Mouse (Mus musculus) cerebellum, postnatal 36 days (tissue): Measurements from ENCODE around the gene Rftn1.
A peak's percentile ranks its signal among the peaks of the same experiment; 100 is the strongest.

Experiments used
- DNase-seq, 2 experiments: peaks; one replicate each; pipeline ENCODE4 v3.0.0; 2021 to 2022; ENCODE audit warnings: mixed read lengths in 2 of 2

Gene Rftn1

DNA sequence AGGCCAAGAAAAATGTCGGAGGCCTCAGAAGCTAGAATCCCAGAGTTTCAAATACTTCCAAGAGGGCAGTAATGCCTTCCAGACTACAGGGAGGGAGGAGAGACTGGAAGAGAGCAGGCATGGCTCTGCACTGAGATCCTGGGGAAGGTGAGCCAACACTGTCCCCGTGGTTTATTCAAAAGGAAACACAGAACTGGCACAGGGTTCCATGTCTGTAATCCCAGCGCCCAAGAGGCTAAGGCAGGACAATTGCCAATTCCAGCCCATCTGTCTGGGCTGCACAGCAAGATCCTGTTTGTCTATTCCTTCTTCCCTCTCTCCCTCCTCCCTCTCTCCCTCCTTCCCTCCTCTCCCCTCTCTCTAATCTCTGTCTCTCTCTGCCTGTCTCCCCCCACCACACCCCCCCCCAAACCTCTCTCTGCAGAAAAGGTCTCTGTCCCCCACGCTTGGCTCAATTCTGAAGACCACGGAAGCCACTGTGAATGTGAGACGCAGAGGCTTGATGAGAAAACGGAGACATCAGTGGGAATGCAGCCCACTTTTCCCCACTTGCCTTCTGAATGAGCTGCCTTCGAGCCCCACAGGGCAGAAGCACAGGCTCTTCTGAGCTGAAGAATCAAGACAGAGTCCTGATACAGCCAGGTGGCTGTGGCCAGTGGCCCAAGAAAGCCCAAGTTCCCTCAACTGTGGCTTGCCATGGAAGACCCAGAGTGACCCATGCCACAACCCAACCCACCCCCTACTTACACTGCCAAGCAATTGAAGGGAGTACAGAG lies 8.8 kb upstream of the Rftn1 start:
- DNase-seq = peak; percentile 63 to 66

DNA sequence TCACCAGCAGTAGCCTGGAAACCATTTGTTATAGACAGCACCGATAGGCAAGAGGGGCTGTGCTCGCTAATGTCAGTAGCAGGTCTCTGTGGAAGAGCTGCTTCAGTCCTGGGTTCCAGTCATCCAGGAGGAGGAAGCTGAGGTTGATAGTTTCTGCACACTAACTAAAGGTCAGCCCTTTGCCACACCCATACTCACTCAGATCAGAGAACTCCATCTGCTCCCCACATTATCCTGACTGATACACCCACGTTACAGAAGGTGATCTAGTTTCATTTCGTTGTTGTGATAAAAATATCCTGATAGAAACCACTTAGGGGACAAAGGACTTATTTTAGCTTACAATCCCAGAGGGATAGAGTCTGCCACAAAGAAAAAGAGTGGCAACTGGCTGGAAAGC lies 7.1 kb upstream of the Rftn1 start:
- DNase-seq = no peak

- no peak for DNase-seq
Measured at GRCm38 (mm10) chr17:50196005-50196672, 5.7 kb upstream of the Rftn1 start.

DNA sequence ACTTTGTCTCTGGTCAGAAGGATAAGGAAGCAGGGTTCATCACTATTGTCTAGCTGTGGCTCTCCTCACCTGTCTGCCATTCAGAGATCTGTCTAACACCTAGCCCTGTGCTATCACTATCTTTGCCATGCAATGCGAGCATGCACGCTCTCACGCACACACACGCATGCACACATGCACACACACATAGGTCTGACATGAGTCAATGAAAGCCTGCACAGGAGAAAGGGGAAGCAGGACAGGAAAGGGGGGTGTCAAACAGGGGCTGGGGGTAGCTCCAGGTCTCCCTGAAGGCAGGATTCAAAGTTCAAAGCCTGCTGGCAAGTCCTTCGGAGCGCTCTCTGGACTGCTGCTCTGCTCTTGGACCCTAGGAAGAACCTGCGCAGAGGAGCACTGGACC lies 4.9 kb upstream of the Rftn1 start:
- DNase-seq = no peak

- no peak for DNase-seq
Measured at GRCm38 (mm10) chr17:50194541-50194940, 4.1 kb upstream of the Rftn1 start.

GRCm38 (mm10) chr17:50193653-50194052 lies 3.2 kb upstream of the Rftn1 start:
- no peak for DNase-seq

- no peak for DNase-seq
Measured at GRCm38 (mm10) chr17:50192376-50192940, 2.0 kb upstream of the Rftn1 start.

- no peak for DNase-seq
Measured at GRCm38 (mm10) chr17:50191318-50191957, 964 bp upstream of the Rftn1 start.

GRCm38 (mm10) chr17:50189381-50190012 lies 977 bp downstream of the Rftn1 start:
- DNase-seq = peak; percentile 23 to 28

GRCm38 (mm10) chr17:50188662-50189345 lies 1.7 kb downstream of the Rftn1 start:
- no peak for DNase-seq

DNA sequence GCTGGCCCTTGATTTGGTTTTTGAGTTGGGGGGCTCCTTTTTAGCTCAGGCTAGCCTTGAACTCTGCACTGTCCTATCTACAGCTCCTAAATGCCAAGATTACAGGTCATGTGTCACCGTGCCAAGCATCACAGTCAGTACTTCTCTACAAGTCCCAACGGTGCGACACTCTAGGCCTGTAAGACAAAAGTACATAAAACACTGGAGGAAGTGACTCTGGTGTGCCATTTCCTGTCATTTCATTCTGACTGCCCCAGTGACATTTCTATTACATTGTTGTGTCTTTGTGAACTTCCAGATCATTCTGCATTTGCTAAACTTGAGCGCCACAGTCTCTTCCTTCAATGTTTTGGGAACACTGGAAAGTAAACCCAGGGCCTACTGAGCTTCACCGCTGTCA lies 4.9 kb downstream of the Rftn1 start:
- DNase-seq = no peak

GRCm38 (mm10) chr17:50185083-50185482 lies 5.4 kb downstream of the Rftn1 start:
- DNase-seq = no peak

DNA sequence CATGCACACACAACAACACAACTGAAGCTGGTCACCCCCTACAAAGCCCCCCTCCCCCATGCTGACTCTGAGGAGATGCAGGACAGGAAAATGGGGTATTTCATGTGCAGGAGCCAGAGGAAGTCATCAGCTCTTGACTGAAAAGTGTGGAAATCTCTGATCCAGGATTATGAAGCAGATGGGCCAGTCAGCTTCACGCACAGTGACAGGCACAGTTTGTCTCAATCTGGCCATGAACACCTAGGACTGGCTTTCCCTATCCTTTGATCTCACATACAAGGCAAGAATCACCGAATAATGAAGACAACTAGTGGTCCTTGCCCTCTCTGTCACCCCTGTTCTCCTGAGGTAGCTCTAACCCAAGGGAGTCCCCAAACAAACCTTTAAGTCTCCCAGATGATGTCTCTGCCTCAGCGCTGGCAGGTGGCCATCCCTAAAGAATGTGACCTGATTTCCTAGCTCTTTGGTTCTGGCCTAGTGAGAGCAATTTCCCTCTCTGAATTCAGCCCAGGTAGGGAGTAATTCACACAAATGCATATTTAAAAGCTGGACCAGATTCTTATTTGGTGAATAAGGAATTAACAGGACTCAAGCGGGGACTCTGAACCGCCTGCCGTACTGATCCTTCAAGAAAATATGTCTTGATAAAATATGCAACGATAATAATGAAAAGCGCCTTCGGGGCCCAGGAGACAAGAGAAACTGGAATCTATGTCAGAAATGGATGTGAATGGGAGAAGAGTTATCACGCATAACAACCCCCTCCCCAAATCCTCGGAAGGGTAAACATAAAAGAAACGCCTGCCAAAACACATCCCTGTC lies 6.0 kb downstream of the Rftn1 start:
- peak; percentile 74 to 84 for DNase-seq

GRCm38 (mm10) chr17:50183300-50183699 lies 7.2 kb downstream of the Rftn1 start:
- no peak for DNase-seq

- peak; percentile 50 to 60 for DNase-seq
Measured at GRCm38 (mm10) chr17:50182542-50182951, 7.9 kb downstream of the Rftn1 start.

- no peak for DNase-seq
Measured at GRCm38 (mm10) chr17:50180899-50181570, 9.4 kb downstream of the Rftn1 start.

DNA sequence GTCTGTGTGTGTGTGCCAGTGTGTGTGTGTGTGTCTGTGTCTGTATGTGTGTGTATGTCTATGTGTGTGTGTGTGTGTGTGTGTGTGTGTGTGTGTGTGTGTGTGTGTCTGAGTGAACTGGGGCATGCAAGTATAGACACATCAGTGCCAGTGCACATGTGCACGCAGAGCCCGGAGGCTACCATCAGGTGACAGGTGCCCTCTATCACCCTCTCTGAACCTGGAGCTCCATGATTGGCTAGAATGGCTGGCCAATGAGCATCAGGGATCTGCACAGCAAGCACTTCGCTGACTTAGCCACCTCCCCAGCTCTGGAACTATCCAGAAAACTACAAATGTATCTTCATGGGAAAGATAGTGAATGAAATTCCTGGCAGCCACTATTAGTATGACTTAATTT lies 16.7 kb downstream of the Rftn1 start:
- no peak for DNase-seq

DNA sequence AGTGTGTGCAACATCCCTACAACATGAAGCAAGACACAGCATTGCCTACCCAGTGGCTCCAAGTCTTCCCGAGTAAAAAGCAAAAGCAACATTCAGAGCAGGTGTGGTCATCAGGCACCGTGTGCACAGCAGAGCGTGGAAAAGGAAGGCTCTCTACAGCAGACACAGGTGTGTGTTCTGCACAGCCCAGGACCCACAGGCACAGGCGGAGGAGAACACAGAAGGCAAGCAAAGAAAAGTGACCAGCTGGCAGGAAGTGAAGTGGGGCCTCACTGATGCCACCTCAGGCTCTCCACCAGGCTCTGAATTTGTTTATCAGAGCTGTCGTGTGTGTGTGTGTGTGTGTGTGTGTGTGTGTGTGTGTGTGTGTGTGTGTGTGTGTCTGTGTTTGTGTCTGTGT lies 17.1 kb downstream of the Rftn1 start:
- no peak for DNase-seq

GRCm38 (mm10) chr17:50172795-50173194 lies 17.7 kb downstream of the Rftn1 start:
- DNase-seq = no peak

DNA sequence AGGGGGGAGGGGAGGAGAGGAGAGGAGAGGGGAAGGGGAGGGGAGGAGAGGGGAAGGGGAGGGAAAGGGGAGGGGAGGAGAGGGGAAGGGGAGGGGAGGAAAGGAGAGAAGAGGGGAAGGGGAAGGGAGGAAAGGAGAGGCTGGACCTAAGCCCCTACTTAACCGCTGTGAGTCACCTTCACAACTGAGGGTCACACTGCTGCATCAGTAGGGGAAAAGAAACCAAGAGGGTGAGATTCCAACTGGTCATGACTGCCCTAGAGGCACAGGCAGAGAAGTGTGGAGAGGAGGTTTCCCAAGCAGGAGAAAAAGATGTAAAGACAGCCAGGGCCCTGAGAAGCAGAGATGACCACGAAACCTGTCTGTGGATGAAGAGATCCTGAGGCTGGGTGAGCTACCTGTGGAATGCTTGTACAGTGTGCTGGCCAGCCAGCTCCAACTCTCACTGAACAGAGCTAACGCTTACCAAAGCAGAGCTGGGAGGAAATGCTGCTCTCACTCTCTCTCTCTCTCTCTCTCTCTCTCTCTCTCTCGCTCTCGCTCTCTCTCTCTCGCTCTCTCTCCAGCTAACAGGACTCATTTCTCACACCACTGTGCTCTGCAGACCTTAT lies 19.4 kb downstream of the Rftn1 start:
- no peak for DNase-seq
